Mouse (Mus musculus): ENCODE data around the gene Elmod2. TPM values are rescaled to one million over a fixed set of nuclear protein-coding genes. Genes with fewer than 3 reads are reported as not detected.

The Elmod2 gene
- total and polyA plus RNA-seq, 2 experiments from 2014 or later = 5.6 to 9.2 TPM

GRCm38 (mm10) chr8:83309836-83310235 is 22.4 kb downstream of the Elmod2 start:
- WGBS = 91% methylated on average over 6 of the region's 6 CpGs
- Histone ChIP-seq H3K36me3 (replicated peaks; ENCODE audit: control insufficient read depth, insufficient read depth, low read length) (no peaks in the 10 kb centered on the region), H3K27ac (ENCODE audit: low read depth) (no peak overlapping the region), H3K27me3 (ENCODE audit: control insufficient read depth, insufficient read depth, low read length) (no peaks in the 10 kb centered on the region), H3K9me3 (replicated peaks; ENCODE audit: control insufficient read depth, low read length) (no peaks in the 10 kb centered on the region), H3K4me1 (ENCODE audit: control insufficient read depth, insufficient read depth) (no peaks in the 10 kb centered on the region), H3K4me2 (ENCODE audit: low read depth, low read length) (no peak overlapping the region), H3K4me3 (ENCODE audit: low read depth, low read length) (no peak overlapping the region), H3K9ac (replicated peaks; ENCODE audit: low read depth, low read length) (no peak overlapping the region)
- DNase-seq (ENCODE audit: low spot score) (no peak), ATAC-seq (ENCODE audit: insufficient read depth, low read depth) (no peak)
- TF ChIP-seq CTCF (IDR thresholded peaks at IDR 0.05; ENCODE audit: low read depth) = no peak
- no peak for TF ChIP-seq EP300 (IDR thresholded peaks at IDR 0.05; ENCODE audit: low read depth)

DNA sequence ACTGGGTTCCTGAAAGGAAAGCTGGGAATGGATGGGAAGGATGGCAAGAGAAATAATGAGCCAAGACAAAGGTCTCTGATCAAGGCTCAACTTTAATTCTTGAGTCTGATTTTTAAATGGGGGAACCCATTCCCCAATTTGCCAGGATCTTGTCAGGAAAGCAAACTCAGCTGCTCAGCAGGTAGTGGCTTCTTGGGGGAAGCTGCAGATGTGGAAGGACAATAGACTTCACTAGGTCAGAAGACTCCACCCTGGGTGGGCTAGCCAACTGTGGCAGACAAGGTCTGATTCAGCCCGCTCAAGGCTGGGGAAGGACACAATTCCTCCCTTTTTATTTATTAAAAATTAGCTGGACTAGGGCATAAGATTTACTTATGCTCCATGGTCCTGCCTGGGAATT is 27.3 kb downstream of the Elmod2 start:
- Histone ChIP-seq H3K4me3 (ENCODE audit: low read depth, low read length) (no peak overlapping the region), H3K4me1 (ENCODE audit: control insufficient read depth, insufficient read depth) (no peaks in the 10 kb centered on the region), H3K27ac (ENCODE audit: low read depth) (no peak overlapping the region), H3K9ac (replicated peaks; ENCODE audit: low read depth, low read length) (no peak overlapping the region), H3K36me3 (replicated peaks; ENCODE audit: control insufficient read depth, insufficient read depth, low read length) (no peaks in the 10 kb centered on the region), H3K27me3 (ENCODE audit: control insufficient read depth, insufficient read depth, low read length) (no peaks in the 10 kb centered on the region), H3K9me3 (replicated peaks; ENCODE audit: control insufficient read depth, low read length) (0 out of 2 replicates have a peak, but pooled peaks cover 6% of the 10 kb centered on the region), H3K4me2 (ENCODE audit: low read depth, low read length) (no peak overlapping the region)
- ATAC-seq (ENCODE audit: insufficient read depth, low read depth) = no peak
- no peak for DNase-seq (ENCODE audit: low spot score)
- WGBS = 100% methylated on average over 1 of the region's 1 CpGs
- TF ChIP-seq EP300 (IDR thresholded peaks at IDR 0.05; ENCODE audit: low read depth) = no peak
- no peak for TF ChIP-seq CTCF (IDR thresholded peaks at IDR 0.05; ENCODE audit: low read depth)

- H3K4me3 ChIP-seq (ENCODE audit: low read depth, low read length) = no peak overlapping the region
- no peaks in the 10 kb centered on the region for H3K4me1 ChIP-seq (ENCODE audit: control insufficient read depth, insufficient read depth)
- no peaks in the 10 kb centered on the region for H3K27me3 ChIP-seq (ENCODE audit: control insufficient read depth, insufficient read depth, low read length)
- H3K27ac ChIP-seq (ENCODE audit: low read depth) = no peak overlapping the region
- peak; percentile 19; the same call in 1 of the 2 replicates for TF ChIP-seq CTCF (IDR thresholded peaks at IDR 0.05; ENCODE audit: low read depth)
- no peak for TF ChIP-seq EP300 (IDR thresholded peaks at IDR 0.05; ENCODE audit: low read depth)
- H3K36me3 ChIP-seq (replicated peaks; ENCODE audit: control insufficient read depth, insufficient read depth, low read length) = no peaks in the 10 kb centered on the region
- H3K4me2 ChIP-seq (ENCODE audit: low read depth, low read length) = no peak overlapping the region
- WGBS = 47% methylated on average over 1 of the region's 1 CpGs
- H3K9ac ChIP-seq (replicated peaks; ENCODE audit: low read depth, low read length) = no peak overlapping the region
- DNase-seq (ENCODE audit: low spot score) (no peak), ATAC-seq (ENCODE audit: insufficient read depth, low read depth) (no peak)
- 0 out of 2 replicates have a peak, but pooled peaks cover 6% of the 10 kb centered on the region for H3K9me3 ChIP-seq (replicated peaks; ENCODE audit: control insufficient read depth, low read length)
Observed at GRCm38 (mm10) chr8:83300135-83300534, 32.2 kb downstream of the Elmod2 start.

- no peak for ATAC-seq (ENCODE audit: insufficient read depth, low read depth)
- Histone ChIP-seq H3K4me3 (ENCODE audit: low read depth, low read length) (no peak overlapping the region), H3K27me3 (ENCODE audit: control insufficient read depth, insufficient read depth, low read length) (no peaks in the 10 kb centered on the region), H3K36me3 (replicated peaks; ENCODE audit: control insufficient read depth, insufficient read depth, low read length) (no peaks in the 10 kb centered on the region), H3K4me1 (ENCODE audit: control insufficient read depth, insufficient read depth) (no peaks in the 10 kb centered on the region), H3K4me2 (ENCODE audit: low read depth, low read length) (no peak overlapping the region), H3K9ac (replicated peaks; ENCODE audit: low read depth, low read length) (no peak overlapping the region), H3K9me3 (replicated peaks; ENCODE audit: control insufficient read depth, low read length) (0 out of 2 replicates have a peak, but pooled peaks cover 6% of the 10 kb centered on the region), H3K27ac (ENCODE audit: low read depth) (no peak overlapping the region)
- TF ChIP-seq EP300 (IDR thresholded peaks at IDR 0.05; ENCODE audit: low read depth) (no peak), CTCF (IDR thresholded peaks at IDR 0.05; ENCODE audit: low read depth) (no peak)
- WGBS = 53% methylated on average over 4 of the region's 4 CpGs
- DNase-seq (ENCODE audit: low spot score) = no peak
Observed at GRCm38 (mm10) chr8:83297375-83297774, 34.9 kb downstream of the Elmod2 start.

DNA sequence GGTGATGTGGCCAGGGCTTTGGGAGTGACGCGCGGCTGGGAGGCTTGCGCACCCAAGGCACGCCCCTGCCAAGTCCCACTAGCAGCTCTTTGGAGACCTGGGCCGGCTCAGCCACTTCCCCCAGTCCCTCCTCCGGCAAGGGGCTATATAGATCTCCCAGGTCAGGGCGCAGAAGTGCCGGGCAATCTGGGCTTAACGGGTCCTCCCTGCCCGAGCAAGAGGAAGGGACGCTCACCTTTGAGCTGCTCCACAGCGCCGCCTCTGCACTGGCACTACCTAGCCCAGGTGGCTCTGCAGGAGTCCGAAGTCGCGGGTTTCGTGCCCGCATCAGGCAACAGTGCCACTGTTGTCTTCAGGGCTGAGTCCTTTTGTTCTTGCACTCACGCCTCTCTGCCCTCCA is 42.1 kb downstream of the Elmod2 start, which contains the start of gene Ucp1:
Gene Ucp1, plus strand, starts transcription at position 177 of the 400 bp plus-strand sequence.
- Histone ChIP-seq H3K27ac (ENCODE audit: low read depth) (no peak within 1 kb of the TSS), H3K36me3 (replicated peaks; ENCODE audit: control insufficient read depth, insufficient read depth, low read length) (no peaks in the 10 kb centered on the region), H3K9me3 (replicated peaks; ENCODE audit: control insufficient read depth, low read length) (no peaks in the 10 kb centered on the region), H3K9ac (replicated peaks; ENCODE audit: low read depth, low read length) (no peak within 1 kb of the TSS), H3K4me2 (ENCODE audit: low read depth, low read length) (peak within 1 kb of the TSS; percentile 54), H3K27me3 (ENCODE audit: control insufficient read depth, insufficient read depth, low read length) (peaks cover 16% of the 10 kb centered on the region), H3K4me1 (ENCODE audit: control insufficient read depth, insufficient read depth) (peaks cover 6% of the 10 kb centered on the region; the same call in 1 of the 2 replicates), H3K4me3 (ENCODE audit: low read depth, low read length) (peak within 1 kb of the TSS; percentile 26)
- no peak for ATAC-seq (ENCODE audit: insufficient read depth, low read depth)
- TF ChIP-seq CTCF (IDR thresholded peaks at IDR 0.05; ENCODE audit: low read depth) = no peak
- TF ChIP-seq EP300 (IDR thresholded peaks at IDR 0.05; ENCODE audit: low read depth) = no peak
- WGBS = 2% methylated on average over 18 of the region's 20 CpGs
- no peak for DNase-seq (ENCODE audit: low spot score)

DNA sequence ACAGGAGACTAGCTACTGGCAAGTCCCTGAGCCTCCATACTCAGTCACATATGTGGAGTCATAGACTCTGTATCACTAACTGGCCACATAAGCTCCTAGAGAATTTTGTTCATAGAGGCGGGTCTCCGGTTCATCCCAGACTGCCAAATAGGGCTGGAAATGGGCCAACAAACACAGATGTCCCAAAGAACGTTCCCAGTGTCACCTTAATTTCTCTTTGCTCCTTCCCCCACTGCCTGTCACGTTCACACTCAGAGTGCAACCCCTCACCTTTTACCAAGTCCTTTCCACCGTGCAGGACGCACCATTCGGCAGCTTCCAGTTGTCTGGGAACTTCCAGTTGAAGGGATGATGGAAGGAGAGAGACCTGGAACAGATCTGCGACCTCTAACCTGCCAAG is 46.9 kb downstream of the Elmod2 start:
- no peak for TF ChIP-seq CTCF (IDR thresholded peaks at IDR 0.05; ENCODE audit: low read depth)
- no peak for TF ChIP-seq EP300 (IDR thresholded peaks at IDR 0.05; ENCODE audit: low read depth)
- Histone ChIP-seq H3K4me1 (ENCODE audit: control insufficient read depth, insufficient read depth) (peaks cover 5% of the 10 kb centered on the region; the same call in 1 of the 2 replicates), H3K9me3 (replicated peaks; ENCODE audit: control insufficient read depth, low read length) (no peaks in the 10 kb centered on the region), H3K36me3 (replicated peaks; ENCODE audit: control insufficient read depth, insufficient read depth, low read length) (no peaks in the 10 kb centered on the region), H3K27ac (ENCODE audit: low read depth) (no peak overlapping the region), H3K27me3 (ENCODE audit: control insufficient read depth, insufficient read depth, low read length) (peaks cover 11% of the 10 kb centered on the region), H3K4me3 (ENCODE audit: low read depth, low read length) (no peak overlapping the region), H3K4me2 (ENCODE audit: low read depth, low read length) (no peak overlapping the region), H3K9ac (replicated peaks; ENCODE audit: low read depth, low read length) (no peak overlapping the region)
- ATAC-seq (ENCODE audit: insufficient read depth, low read depth) (no peak), DNase-seq (ENCODE audit: low spot score) (no peak)
- WGBS = 68% methylated on average over 8 of the region's 8 CpGs

Data from heart, postnatal 0 days (tissue).